Mouse (Mus musculus) heart, postnatal 0 days (tissue): ENCODE measurements around the gene Terb2. TPM values are rescaled to one million over a fixed set of nuclear protein-coding genes. Genes with fewer than 3 reads are reported as not detected.
"Not testable (repeated sequence)": the region's sequence is repeated elsewhere in the genome, so short reads cannot be mapped to it uniquely, and the experiment has no call there.

Experiments
- ATAC-seq: fragments of 200-750 bp; cut with Nextera tagmentation; 2 replicates; pipeline ENCODE4 v1.8.0; 2017; ENCODE audit warnings: low read depth, moderate number of reproducible peaks, moderate library complexity; ENCODE audit not compliant: insufficient read depth
- DNase-seq: peaks from one replicate; pipeline ENCODE4 v3.0.0-alpha.2; 2016; ENCODE audit warnings: low spot score
- H3K27ac ChIP-seq: fragments of 300-500 bp; sonication (generic); 2 replicates; pipeline ENCODE4 v1.5.1; 2014; ENCODE audit warnings: low read depth, mild to moderate bottlenecking
- H3K27me3 ChIP-seq: fragments of 300-500 bp; sonication (generic); 2 replicates; pipeline ENCODE4 v1.6.1; 2014; ENCODE audit warnings: low read length, mixed read lengths; ENCODE audit not compliant: control insufficient read depth, insufficient read depth
- H3K36me3 ChIP-seq: fragments of 300-500 bp; sonication (generic); replicated peaks from 2 replicates; pipeline ENCODE4 v1.6.1; 2014; ENCODE audit warnings: low read length, mixed read lengths; ENCODE audit not compliant: control insufficient read depth, insufficient read depth
- H3K4me1 ChIP-seq: fragments of 300-500 bp; sonication (generic); 2 replicates; pipeline ENCODE4 v1.6.1; 2014; ENCODE audit warnings: antibody characterized with exemption; ENCODE audit not compliant: control insufficient read depth, insufficient read depth
- H3K4me2 ChIP-seq: fragments of 300-500 bp; sonication (generic); 2 replicates; pipeline ENCODE4 v1.6.1; 2014; ENCODE audit warnings: low read depth, mild to moderate bottlenecking, low read length, moderate library complexity
- H3K4me3 ChIP-seq: fragments of 300-500 bp; sonication (generic); 2 replicates; pipeline ENCODE4 v1.5.1; 2014; ENCODE audit warnings: low read depth, low read length
- H3K9ac ChIP-seq: fragments of 300-500 bp; sonication (generic); replicated peaks from 2 replicates; pipeline ENCODE4 v1.6.1; 2014; ENCODE audit warnings: low read depth, low read length, mixed read lengths
- H3K9me3 ChIP-seq: fragments of 300-500 bp; sonication (generic); replicated peaks from 2 replicates; pipeline ENCODE4 v1.6.1; 2016; ENCODE audit warnings: low read length; ENCODE audit not compliant: control insufficient read depth
- CTCF ChIP-seq: IDR thresholded peaks from 2 replicates; pipeline ENCODE4 v1.5.1; 2016; ENCODE audit warnings: antibody characterized with exemption, control low read depth, low read depth
- EP300 ChIP-seq: IDR thresholded peaks from 2 replicates; pipeline ENCODE4 v1.6.1; 2016; ENCODE audit warnings: antibody characterized with exemption, low read depth
- whole genome bisulfite sequencing: fragments of 180-500 bp; shearing (Covaris S2); extraction: QIAGEN DNeasy Blood & Tissue Kit; methylation state at CpG from one replicate; pipeline ENCODE4 v1.1.7; 2014; 5-methylcytosine and 5-hydroxymethylcytosine counted together
- polyA plus RNA-seq: library from polyadenylated mRNA; unstranded; fragments of >200 nt; fragmentation: Nextera tagmentation; extraction: Ambion mirVana; gene quantifications from 2 replicates; pipeline ENCODE4 v1.2.1, GENCODE M21; 2015
- total RNA-seq: library from RNA; depleted of rRNA; stranded (reverse); fragments of >200 nt; gene quantifications from 2 replicates; pipeline ENCODE4 v1.2.3, GENCODE M21; 2014; ENCODE audit warnings: low replicate concordance

The Terb2 gene
- total and polyA plus RNA-seq, 2 experiments from 2014 or later, result not detected

DNA sequence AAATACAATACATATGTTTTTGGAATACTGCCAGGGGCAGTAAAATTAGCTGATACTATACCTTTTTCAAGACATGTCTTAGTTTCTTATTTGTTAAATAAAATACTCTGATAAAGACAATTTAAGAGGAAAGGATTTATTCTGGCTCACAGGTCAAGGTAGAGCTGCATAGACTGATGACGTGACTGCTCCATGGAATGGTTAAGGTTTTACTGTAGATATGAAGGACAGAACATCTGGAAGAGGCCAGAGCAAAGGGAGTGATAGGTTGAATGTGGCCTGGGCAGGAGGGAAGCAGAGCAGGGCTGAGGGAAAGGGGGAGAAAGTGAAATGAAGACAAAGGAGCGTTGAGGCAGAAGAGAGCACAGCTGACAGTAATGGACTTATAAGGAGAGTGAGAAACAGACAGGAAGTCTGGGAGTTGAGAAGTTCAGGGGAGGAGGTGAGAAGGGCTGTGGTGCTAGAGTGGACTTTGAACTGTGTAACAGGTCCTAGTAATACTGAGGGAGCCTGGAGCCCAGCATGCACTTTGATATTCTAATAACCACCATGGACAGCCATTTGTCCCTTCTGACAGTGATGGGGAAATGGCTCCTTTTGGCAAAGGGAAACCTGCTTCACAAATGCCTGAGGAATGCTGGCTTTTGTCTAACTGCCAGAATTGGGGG, 20.5 kb downstream of the Terb2 start:
- Histone ChIP-seq H3K4me3 (no peak overlapping the region), H3K4me2 (no peak overlapping the region), H3K27ac (no peak overlapping the region), H3K27me3 (no peaks in the 10 kb centered on the region), H3K9ac (no peak overlapping the region), H3K4me1 (no peaks in the 10 kb centered on the region), H3K9me3 (no peaks in the 10 kb centered on the region), H3K36me3 (no peaks in the 10 kb centered on the region)
- TF ChIP-seq CTCF, result no peak
- no peak for TF ChIP-seq EP300
- DNase-seq, result no peak
- no peak for ATAC-seq
- WGBS, result 54% methylated on average over 2 of the region's 2 CpGs

DNA sequence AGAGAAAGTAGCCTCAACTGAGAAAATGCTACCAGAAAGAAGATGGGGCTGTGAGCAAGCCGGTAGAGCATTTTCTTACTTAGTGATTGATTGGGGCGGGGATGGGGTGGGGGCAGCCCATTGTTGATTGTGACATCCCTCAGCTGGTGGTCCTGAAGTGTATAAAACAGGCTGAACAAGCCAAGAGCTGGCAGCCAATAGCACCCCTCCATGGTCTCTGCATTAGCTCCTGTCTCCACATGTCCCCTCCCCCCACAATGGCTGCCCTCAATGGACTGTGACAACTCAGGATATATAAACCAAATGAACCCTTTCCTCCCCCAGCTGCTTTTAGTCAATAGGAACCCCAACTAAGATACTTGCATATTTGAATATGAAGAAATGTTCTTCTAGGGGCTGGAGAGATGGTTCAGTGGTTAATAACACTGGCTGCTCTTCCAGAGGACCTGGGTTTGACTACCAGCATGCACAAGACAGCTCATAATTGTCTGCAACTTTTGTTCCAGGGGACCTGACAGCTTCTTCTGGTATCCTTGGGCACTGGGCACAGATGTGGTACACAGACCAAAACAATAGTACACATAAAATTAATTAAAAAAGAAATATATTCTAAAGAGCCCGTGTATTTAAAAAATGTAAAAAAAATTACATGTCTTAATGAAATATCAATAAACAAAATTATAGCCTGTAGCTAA, 24.6 kb downstream of the Terb2 start:
- DNase-seq (no peak), ATAC-seq (no peak)
- no peaks in the 10 kb centered on the region for H3K27me3 ChIP-seq
- 82% methylated on average over 3 of the region's 3 CpGs for WGBS
- no peak overlapping the region for H3K4me3 ChIP-seq
- no peak overlapping the region for H3K27ac ChIP-seq
- no peak for TF ChIP-seq CTCF
- TF ChIP-seq EP300, result no peak
- H3K4me1 ChIP-seq, result no peaks in the 10 kb centered on the region
- no peak overlapping the region for H3K9ac ChIP-seq
- no peaks in the 10 kb centered on the region for H3K9me3 ChIP-seq
- H3K4me2 ChIP-seq, result no peak overlapping the region
- no peaks in the 10 kb centered on the region for H3K36me3 ChIP-seq

DNA sequence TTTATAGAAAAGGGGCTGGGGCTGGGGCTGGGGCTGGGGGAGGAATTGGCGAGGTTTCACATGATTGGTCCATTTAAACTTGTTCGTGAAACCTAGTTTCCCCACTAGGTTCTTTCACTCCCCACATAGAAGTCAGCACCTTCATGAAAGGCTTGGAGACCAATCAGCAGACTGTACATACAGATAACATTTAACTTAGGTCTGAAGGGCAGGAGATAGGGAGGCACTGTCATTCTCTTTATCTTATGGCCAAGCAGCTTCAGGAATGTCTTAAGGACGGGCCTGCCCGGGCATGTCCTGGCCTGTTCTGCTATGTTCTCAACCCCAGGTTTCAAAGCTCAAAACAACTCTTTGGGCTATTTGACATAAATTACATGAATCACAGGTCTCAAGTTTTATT, 31.0 kb downstream of the Terb2 start:
- H3K36me3 ChIP-seq, H3K9me3 ChIP-seq, H3K27me3 ChIP-seq, H3K4me3 ChIP-seq, H3K9ac ChIP-seq, H3K4me1 ChIP-seq, H3K27ac ChIP-seq, H3K4me2 ChIP-seq, ATAC-seq, DNase-seq: not testable (repeated sequence)
- 69% methylated on average over 4 of the region's 4 CpGs for WGBS

GRCm38 (mm10) chr2:122218234-122218633, 32.2 kb downstream of the Terb2 start:
- Histone ChIP-seq H3K4me2 (no peak overlapping the region), H3K9me3 (no peaks in the 10 kb centered on the region), H3K36me3 (no peaks in the 10 kb centered on the region), H3K27ac (no peak overlapping the region), H3K4me1 (no peaks in the 10 kb centered on the region), H3K9ac (no peak overlapping the region), H3K27me3 (no peaks in the 10 kb centered on the region), H3K4me3 (no peak overlapping the region)
- ATAC-seq (no peak), DNase-seq (no peak)
- 63% methylated on average over 2 of the region's 2 CpGs for WGBS
- no peak for TF ChIP-seq CTCF

GRCm38 (mm10) chr2:122221378-122221777, 35.3 kb downstream of the Terb2 start:
- Histone ChIP-seq H3K9me3 (no peaks in the 10 kb centered on the region), H3K4me3 (no peak overlapping the region), H3K27me3 (no peaks in the 10 kb centered on the region), H3K4me1 (no peaks in the 10 kb centered on the region), H3K4me2 (no peak overlapping the region), H3K36me3 (no peaks in the 10 kb centered on the region), H3K27ac (no peak overlapping the region), H3K9ac (no peak overlapping the region)
- ATAC-seq (no peak), DNase-seq (no peak)
- no peak for TF ChIP-seq CTCF
- no peak for TF ChIP-seq EP300
- 21% methylated on average over 4 of the region's 4 CpGs for WGBS

- no peak for ATAC-seq
- Histone ChIP-seq H3K9ac (no peak overlapping the region), H3K27ac (no peak overlapping the region), H3K4me1 (no peaks in the 10 kb centered on the region), H3K4me2 (no peak overlapping the region), H3K4me3 (no peak overlapping the region), H3K9me3 (no peaks in the 10 kb centered on the region), H3K36me3 (no peaks in the 10 kb centered on the region), H3K27me3 (no peaks in the 10 kb centered on the region)
- TF ChIP-seq CTCF (no peak), EP300 (no peak)
- WGBS, result 19% methylated on average over 5 of the region's 5 CpGs
- no peak for DNase-seq
Observed at GRCm38 (mm10) chr2:122221798-122222197, 35.7 kb downstream of the Terb2 start.
